In genomic region chr9:99848327-99848726, GRCm38 (mm10) we compare ENCODE assay signal across 32 mouse cellular contexts. TPM values are rescaled to one million over a fixed set of nuclear protein-coding genes. Genes with fewer than 3 reads are reported as not detected.
A peak's percentile ranks its signal among the peaks of the same experiment; 100 is the strongest.
DNase-seq lines count a peak whose midpoint lies in the region; ATAC-seq and TF ChIP-seq lines count a peak whose summit lies in the region.
"Had no signal": no experiment of that assay in that cellular context is flagged by ENCODE, and none has a peak within 500 bp of the region (broad histone marks: within the 10 kb centered on the region; RNA-seq: fewer than 3 reads in every experiment).

No protein-coding gene starts in this region.

- no peak for TF ChIP-seq CTCF in lung, postnatal 0 days (IDR thresholded peaks at IDR 0.05)
- no peak for TF ChIP-seq CTCF in lung, adult 2 months (IDR thresholded peaks at IDR 0.05; ENCODE audit: insufficient read depth, low read length)
- no peak for TF ChIP-seq CTCF in brain, embryonic 14.5 days (IDR thresholded peaks at IDR 0.05; ENCODE audit: borderline replicate concordance, extremely low read depth, insufficient read depth, insufficient read length)

- H3K27ac ChIP-seq in forebrain, embryonic 11.5 days (ENCODE audit: low read depth, low read length) = no peak overlapping the region
- H3K27ac ChIP-seq in forebrain, embryonic 15.5 days (replicated peaks) = no peak overlapping the region
- no peak overlapping the region for H3K27ac ChIP-seq in lung, postnatal 0 days (ENCODE audit: low read length)
- H3K27ac ChIP-seq in midbrain, embryonic 15.5 days = 0 out of 2 replicates have a peak overlapping the region, but pooled peaks have one; percentile 25
- H3K27ac ChIP-seq in heart, embryonic 12.5 days (ENCODE audit: poor library complexity, severe bottlenecking) = no peak overlapping the region
- H3K27ac ChIP-seq: heart, embryonic 13.5 days; hindbrain, embryonic 12.5 days; limb, embryonic 13.5 days; liver, embryonic 12.5 days; lung, embryonic 15.5 days; neural tube, embryonic 13.5 days had no signal

- H3K27me3 ChIP-seq in forebrain, embryonic 11.5 days (ENCODE audit: control insufficient read depth, insufficient read depth, low read length) = no peaks in the 10 kb centered on the region; the same call in 1 of the 2 replicates
- peaks cover 8% of the 10 kb centered on the region for H3K27me3 ChIP-seq in forebrain, embryonic 15.5 days
- no peaks in the 10 kb centered on the region for H3K27me3 ChIP-seq in lung, postnatal 0 days (replicated peaks; ENCODE audit: insufficient read depth, low read length)
- 0 out of 2 replicates have a peak, but pooled peaks cover 3% of the 10 kb centered on the region for H3K27me3 ChIP-seq in midbrain, embryonic 15.5 days (replicated peaks)
- H3K27me3 ChIP-seq in heart, embryonic 12.5 days (replicated peaks) = no peaks in the 10 kb centered on the region; the same call in none of the 2 replicates
- H3K27me3 ChIP-seq: CH12.LX; hindbrain, embryonic 12.5 days; lung, embryonic 15.5 days had no signal

- H3K36me3 ChIP-seq in forebrain, embryonic 11.5 days (ENCODE audit: control insufficient read depth, insufficient read depth, low read length) = no peaks in the 10 kb centered on the region
- H3K36me3 ChIP-seq in forebrain, embryonic 15.5 days = no peaks in the 10 kb centered on the region
- H3K36me3 ChIP-seq in lung, postnatal 0 days (ENCODE audit: insufficient read depth, low read length) = no peaks in the 10 kb centered on the region
- no peaks in the 10 kb centered on the region for H3K36me3 ChIP-seq in midbrain, embryonic 15.5 days (replicated peaks)
- H3K36me3 ChIP-seq in heart, embryonic 12.5 days = no peaks in the 10 kb centered on the region
- H3K36me3 ChIP-seq: G1E; heart, embryonic 13.5 days; hindbrain, embryonic 12.5 days; limb, embryonic 13.5 days; liver, embryonic 12.5 days; lung, embryonic 15.5 days; neural tube, embryonic 13.5 days had no signal

- 30% methylated on average over 8 of the region's 8 CpGs for WGBS in forebrain, embryonic 11.5 days
- 19% methylated on average over 8 of the region's 8 CpGs for WGBS in forebrain, embryonic 15.5 days
- whole genome bisulfite sequencing in lung, postnatal 0 days = 34% methylated on average over 8 of the region's 8 CpGs
- 41% methylated on average over 8 of the region's 8 CpGs for WGBS in lung, adult 2 months
- WGBS in midbrain, embryonic 15.5 days = 23% methylated on average over 8 of the region's 8 CpGs
- WGBS in heart, embryonic 12.5 days = 53% methylated on average over 8 of the region's 8 CpGs

- H3K4me3 ChIP-seq in forebrain, embryonic 11.5 days (ENCODE audit: low read depth, low read length) = no peak overlapping the region
- no peak overlapping the region for H3K4me3 ChIP-seq in forebrain, embryonic 15.5 days
- no peak overlapping the region for H3K4me3 ChIP-seq in lung, postnatal 0 days (ENCODE audit: low read depth, low read length)
- no peak overlapping the region for H3K4me3 ChIP-seq in lung, adult 2 months (replicated peaks; ENCODE audit: extremely low read depth, low read depth, low read length)
- no peak overlapping the region for H3K4me3 ChIP-seq in midbrain, embryonic 15.5 days
- H3K4me3 ChIP-seq in heart, embryonic 12.5 days = no peak overlapping the region
- H3K4me3 ChIP-seq: heart, embryonic 13.5 days; hindbrain, embryonic 12.5 days; limb, embryonic 13.5 days; liver, embryonic 12.5 days; lung, embryonic 15.5 days; megakaryocyte, embryonic 14.5 days; neural tube, embryonic 13.5 days had no signal

- 0 out of 2 replicates have a peak, but pooled peaks cover under 1% of the 10 kb centered on the region for H3K4me1 ChIP-seq in forebrain, embryonic 11.5 days (replicated peaks; ENCODE audit: control insufficient read depth, insufficient read depth, low read length)
- H3K4me1 ChIP-seq in forebrain, embryonic 15.5 days = peaks cover 4% of the 10 kb centered on the region; the same call in 1 of the 2 replicates
- H3K4me1 ChIP-seq in lung, postnatal 0 days (ENCODE audit: insufficient read depth, low read depth, low read length) = no peaks in the 10 kb centered on the region
- H3K4me1 ChIP-seq in lung, adult 2 months (ENCODE audit: control insufficient read depth, insufficient read depth, low read length) = no peaks in the 10 kb centered on the region
- 0 out of 2 replicates have a peak, but pooled peaks cover 6% of the 10 kb centered on the region for H3K4me1 ChIP-seq in midbrain, embryonic 15.5 days
- H3K4me1 ChIP-seq in heart, embryonic 12.5 days (replicated peaks) = no peaks in the 10 kb centered on the region
- H3K4me1 ChIP-seq: heart, embryonic 13.5 days; limb, embryonic 13.5 days; liver, embryonic 12.5 days; lung, embryonic 15.5 days; megakaryocyte, embryonic 14.5 days; neural tube, embryonic 13.5 days had no signal

- H3K4me2 ChIP-seq in forebrain, embryonic 11.5 days (ENCODE audit: low read depth, low read length, severe bottlenecking) = no peak overlapping the region
- H3K4me2 ChIP-seq in forebrain, embryonic 15.5 days (replicated peaks) = no peak overlapping the region
- H3K4me2 ChIP-seq in lung, postnatal 0 days (replicated peaks; ENCODE audit: low read depth, low read length) = no peak overlapping the region
- H3K4me2 ChIP-seq in midbrain, embryonic 15.5 days = no peak overlapping the region
- H3K4me2 ChIP-seq in heart, embryonic 12.5 days = no peak overlapping the region
- H3K4me2 ChIP-seq: heart, embryonic 13.5 days; hindbrain, embryonic 12.5 days; limb, embryonic 13.5 days; liver, embryonic 12.5 days; lung, embryonic 15.5 days; neural tube, embryonic 13.5 days had no signal

- H3K9me3 ChIP-seq in forebrain, embryonic 11.5 days (ENCODE audit: control insufficient read depth, low read length) = no peaks in the 10 kb centered on the region
- no peaks in the 10 kb centered on the region for H3K9me3 ChIP-seq in forebrain, embryonic 15.5 days
- no peaks in the 10 kb centered on the region for H3K9me3 ChIP-seq in lung, postnatal 0 days (ENCODE audit: low read length)
- no peaks in the 10 kb centered on the region for H3K9me3 ChIP-seq in midbrain, embryonic 15.5 days
- no peaks in the 10 kb centered on the region for H3K9me3 ChIP-seq in heart, embryonic 12.5 days (replicated peaks)
- H3K9me3 ChIP-seq: heart, embryonic 13.5 days; hindbrain, embryonic 12.5 days; limb, embryonic 13.5 days; liver, embryonic 12.5 days; lung, embryonic 15.5 days; megakaryocyte, embryonic 14.5 days; neural tube, embryonic 13.5 days had no signal

- no peak for TF ChIP-seq POLR2A in lung, adult 2 months (IDR thresholded peaks at IDR 0.05; ENCODE audit: borderline replicate concordance, extremely low read depth, low read depth, low read length)
- TF ChIP-seq POLR2A in brain, embryonic 14.5 days (IDR thresholded peaks at IDR 0.05; ENCODE audit: borderline replicate concordance, extremely low read depth, insufficient read depth, insufficient read length, poor library complexity, severe bottlenecking) = no peak

- no peak for DNase-seq in forebrain, embryonic 11.5 days (ENCODE audit: low spot score)
- peak; percentile 14 for DNase-seq in lung, postnatal 0 days (ENCODE audit: low spot score)
- DNase-seq in lung, adult 2 months = no peak
- peak; percentile 29 for DNase-seq in brain, embryonic 14.5 days (ENCODE audit: low read depth)
- DNase-seq: adrenal gland, postnatal 36 days; B cell, adult 2 months; cerebellum, adult 11 months; cerebellum, postnatal 10 days; gastrocnemius, postnatal 10 days; heart, postnatal 14 days; kidney, adult 11 months; layer of hippocampus, adult 9-11 months; thymus, adult 18-20 months; thymus, postnatal 36 days had no signal

- TF ChIP-seq EP300 in lung, postnatal 0 days (IDR thresholded peaks at IDR 0.05) = no peak

- 0 out of 2 replicates have a peak, but pooled peaks have one; percentile 30 for ATAC-seq in forebrain, embryonic 11.5 days (replicated peaks; ENCODE audit: low FRiP score)
- ATAC-seq in forebrain, embryonic 15.5 days (replicated peaks) = no peak
- no peak for ATAC-seq in lung, postnatal 0 days
- ATAC-seq in midbrain, embryonic 15.5 days (replicated peaks) = no peak
- ATAC-seq in heart, embryonic 12.5 days (ENCODE audit: insufficient number of reproducible peaks, low FRiP score) = no peak
- ATAC-seq: liver, embryonic 12.5 days; Patski had no signal

- no peak overlapping the region for H3K9ac ChIP-seq in forebrain, embryonic 11.5 days (ENCODE audit: low read length)
- H3K9ac ChIP-seq in forebrain, embryonic 15.5 days (replicated peaks) = no peak overlapping the region
- no peak overlapping the region for H3K9ac ChIP-seq in lung, postnatal 0 days (replicated peaks; ENCODE audit: low read depth)
- H3K9ac ChIP-seq in midbrain, embryonic 15.5 days = no peak overlapping the region
- no peak overlapping the region for H3K9ac ChIP-seq in heart, embryonic 12.5 days
- H3K9ac ChIP-seq: heart, embryonic 13.5 days; hindbrain, embryonic 12.5 days; limb, embryonic 13.5 days; liver, embryonic 12.5 days; lung, embryonic 15.5 days; neural tube, embryonic 13.5 days had no signal

RNA-seq across cellular contexts. Expression of gene Sox14, which starts 27.6 kb away (rescaled TPM):
- 0.77 and 1.9 TPM in 2 replicates for polyA plus RNA-seq in forebrain, embryonic 11.5 days (2014; fragmentation: Nextera tagmentation; extraction: Ambion mirVana)
- polyA plus RNA-seq in forebrain, embryonic 15.5 days (2015; fragmentation: Nextera tagmentation; extraction: Ambion mirVana) = 0.98 and 4.9 TPM in 2 replicates
- polyA plus RNA-seq in lung, postnatal 0 days (2015; fragmentation: Nextera tagmentation; extraction: Ambion mirVana) = not detected in 2 replicates
- polyA plus RNA-seq in lung, adult 2 months (2012; rRNA removed) = not detected in 2 replicates
- 28.5 and 37.0 TPM in 2 replicates for polyA plus RNA-seq in brain, embryonic 14.5 days (2012; rRNA removed)
- polyA plus RNA-seq in midbrain, embryonic 15.5 days (2015; fragmentation: Nextera tagmentation; extraction: Ambion mirVana) = 74.3 and 90.2 TPM in 2 replicates
- polyA plus RNA-seq in heart, embryonic 12.5 days (2016; fragmentation: Nextera tagmentation; extraction: Ambion mirVana) = 0.13 TPM in 1 of 2 replicates, not detected in the other
- polyA plus RNA-seq: cortical plate, adult 2 months; G1E; heart, embryonic 13.5 days; kidney, embryonic 16.5 days; large intestine, adult 2 months; liver, embryonic 12.5 days; lung, embryonic 15.5 days; Patski; small intestine, adult 2 months; stomach, embryonic 16.5 days had no signal

Comparison
In these comparisons a context has a peak if more than half of its experiments do, and no peak if none do; other contexts are left out.
1. DNase-seq: peak in lung, postnatal 0 days (single experiment) and brain, embryonic 14.5 days (single experiment); none in forebrain, embryonic 11.5 days (single experiment) and lung, adult 2 months (single experiment).